Mouse (Mus musculus) left cerebral cortex, postnatal 4 days (tissue): ENCODE measurements around the gene Gm28230. TPM values are rescaled to one million over a fixed set of nuclear protein-coding genes. Genes with fewer than 3 reads are reported as not detected.

ENCODE experiments used
- DNase-seq: peaks from one replicate; pipeline ENCODE4 v3.0.0-alpha.2; 2022
- intact Hi-C: fragments of 180-260 bp; cut with DNase I; formaldehyde crosslinking; loops from one replicate; pipeline ENCODE4 v1.15.1; 2025
- total RNA-seq, 2 experiments: library from RNA; stranded (reverse); gene quantifications; 2 replicates each; pipeline ENCODE4 v1.2.3; 2021

Gene Gm28230
- total RNA-seq, result not detected

GRCm38 (mm10) chr2:74726551-74726950 is at the start of gene Gm28230:
Gene Gm28230 (plus strand): TSS chr2:74726728.
- DNase-seq, result no peak
- intact Hi-C loops, result no loop called here

GRCm38 (mm10) chr2:74677106-74677505 is 49.4 kb upstream of the Gm28230 start:
- intact Hi-C loops, result no loop called here
- no peak for DNase-seq

GRCm38 (mm10) chr2:74678891-74679595 is 47.5 kb upstream of the Gm28230 start, which contains the start of gene Hoxd11:
Gene Hoxd11 (plus strand): TSS chr2:74679557.
- DNase-seq, result no peak
- intact Hi-C loops, result no loop called here

- DNase-seq, result no peak
- intact Hi-C loops, result no loop called here
These were observed 46.9 kb upstream of the Gm28230 start for GRCm38 (mm10) chr2:74679596-74679971.

GRCm38 (mm10) chr2:74679980-74680379 is 46.5 kb upstream of the Gm28230 start:
- no peak for DNase-seq
- intact Hi-C loops, result no loop called here

GRCm38 (mm10) chr2:74680561-74681398 is 45.7 kb upstream of the Gm28230 start:
- DNase-seq, result no peak
- intact Hi-C loops, result no loop called here

GRCm38 (mm10) chr2:74681594-74682531 is 44.7 kb upstream of the Gm28230 start:
- intact Hi-C loops, result no loop called here
- no peak for DNase-seq

- intact Hi-C loops, result no loop called here
- DNase-seq, result no peak
These were observed 43.7 kb upstream of the Gm28230 start for GRCm38 (mm10) chr2:74682796-74683195.

- no peak for DNase-seq
- intact Hi-C loops, result no loop called here
These were observed 43.0 kb upstream of the Gm28230 start for GRCm38 (mm10) chr2:74683471-74683951.

- intact Hi-C loops, result no loop called here
These were observed 42.4 kb upstream of the Gm28230 start for GRCm38 (mm10) chr2:74684106-74684505.

GRCm38 (mm10) chr2:74685059-74685603 is 41.4 kb upstream of the Gm28230 start:
- no peak for DNase-seq
- intact Hi-C loops, result no loop called here

More at GRCm38 (mm10) chr2:74684106-74684505, 42.4 kb upstream of the Gm28230 start:
- no peak for DNase-seq

GRCm38 (mm10) chr2:74686301-74686987 is 40.1 kb upstream of the Gm28230 start:
- peak; percentile 63 for DNase-seq
- intact Hi-C loops, result no loop called here

GRCm38 (mm10) chr2:74686988-74687697 is 39.4 kb upstream of the Gm28230 start:
- DNase-seq, result no peak
- intact Hi-C loops, result no loop called here

GRCm38 (mm10) chr2:74687698-74688555 is 38.6 kb upstream of the Gm28230 start:
- no peak for DNase-seq
- intact Hi-C loops, result no loop called here

GRCm38 (mm10) chr2:74688795-74689573 is 37.5 kb upstream of the Gm28230 start:
- intact Hi-C loops, result no loop called here
- DNase-seq, result no peak

- DNase-seq, result no peak
- intact Hi-C loops, result loop anchor here (10.0 kb wide), 1 partner anchor 1415 kb away; no protein-coding TSS in a partner anchor
These were observed 36.8 kb upstream of the Gm28230 start for GRCm38 (mm10) chr2:74689574-74690337.

GRCm38 (mm10) chr2:74690338-74690716 is 36.2 kb upstream of the Gm28230 start:
- intact Hi-C loops, result loop anchor here (10.0 kb wide), 1 partner anchor 1414 kb away; no protein-coding TSS in a partner anchor
- no peak for DNase-seq
